Mouse (Mus musculus) heart, adult 2 months (tissue): Measurements from ENCODE around the gene Mettl7a2.

Experiments used
- CTCF ChIP-seq: fragments of 200-600 bp; IDR thresholded peaks from 2 replicates; pipeline ENCODE4 v1.8.1; 2022; ENCODE audit warnings: antibody characterized with exemption, mild to moderate bottlenecking, moderate library complexity
- EP300 ChIP-seq: fragments of 200-500 bp; IDR thresholded peaks from 2 replicates; pipeline ENCODE4 v1.6.1; 2011; ENCODE audit warnings: low read depth, low read length, control low read depth; ENCODE audit not compliant: insufficient read depth
- POLR2A ChIP-seq: fragments of 200-500 bp; IDR thresholded peaks from 2 replicates; pipeline ENCODE4 v1.6.1; 2011; ENCODE audit warnings: mild to moderate bottlenecking, low read depth, low read length, control low read depth; ENCODE audit not compliant: insufficient read depth

GRCm38 (mm10) chr15:100400592-100401250, 47.7 kb downstream of the Mettl7a2 start:
- TF ChIP-seq EP300: no peak
- no peak for TF ChIP-seq CTCF
- no peak for TF ChIP-seq POLR2A
